Mouse (Mus musculus) midbrain, embryonic 10.5 days (tissue): Measurements from ENCODE around the gene Phlpp1. TPM values are rescaled to one million over a fixed set of nuclear protein-coding genes. Genes with fewer than 3 reads are reported as not detected.

Experiments used
- DNase-seq: peaks from one replicate; pipeline ENCODE4 v3.0.0-alpha.2; 2017; ENCODE audit warnings: low spot score
- H3K27ac ChIP-seq: fragments of 300-500 bp; sonication (generic); replicated peaks from 2 replicates; pipeline ENCODE4 v1.5.1; 2016; ENCODE audit warnings: mild to moderate bottlenecking
- H3K27me3 ChIP-seq: fragments of 300-500 bp; sonication (generic); 2 replicates; pipeline ENCODE4 v1.6.1; 2016; ENCODE audit warnings: low read depth, mild to moderate bottlenecking; ENCODE audit not compliant: poor library complexity, severe bottlenecking
- H3K36me3 ChIP-seq: fragments of 300-500 bp; sonication (generic); 2 replicates; pipeline ENCODE4 v1.6.1; 2016; ENCODE audit warnings: mild to moderate bottlenecking, moderate library complexity
- H3K4me1 ChIP-seq: fragments of 300-500 bp; sonication (generic); 2 replicates; pipeline ENCODE4 v1.6.1; 2016
- H3K4me3 ChIP-seq: fragments of 300-500 bp; sonication (generic); 2 replicates; pipeline ENCODE4 v1.5.1; 2016; ENCODE audit warnings: mild to moderate bottlenecking, moderate library complexity
- H3K9me3 ChIP-seq: fragments of 300-500 bp; sonication (generic); replicated peaks from 2 replicates; pipeline ENCODE4 v1.6.1; 2016; ENCODE audit warnings: mild to moderate bottlenecking
- WGBS: fragments of 180-500 bp; shearing (Covaris S2); methylation state at CpG from one replicate; pipeline ENCODE4 v1.1.7; 2016; 5-methylcytosine and 5-hydroxymethylcytosine counted together
- polyA plus RNA-seq: library from polyadenylated mRNA; unstranded; fragments of >200 nt; fragmentation: Nextera tagmentation; extraction: Ambion mirVana; gene quantifications from 2 replicates; pipeline ENCODE4 v1.2.1, GENCODE M21; 2016

Phlpp1 gene
- polyA plus RNA-seq, 1 experiment from 2014 or later = 4.8 TPM

GRCm38 (mm10) chr1:106172301-106172930, 864 bp downstream of the Phlpp1 start:
- Histone ChIP-seq H3K36me3 (no peaks in the 10 kb centered on the region), H3K27me3 (no peaks in the 10 kb centered on the region), H3K4me1 (peaks cover 57% of the 10 kb centered on the region), H3K27ac (peak overlapping the region; percentile 95), H3K4me3 (peak overlapping the region; percentile 97), H3K9me3 (no peaks in the 10 kb centered on the region)
- DNase-seq = peak; percentile 75
- WGBS = under 1% methylated on average over 77 of the region's 77 CpGs

GRCm38 (mm10) chr1:106172931-106173371, 1.4 kb downstream of the Phlpp1 start:
- H3K27ac ChIP-seq = peak overlapping the region; percentile 95
- H3K36me3 ChIP-seq = no peaks in the 10 kb centered on the region
- no peaks in the 10 kb centered on the region for H3K9me3 ChIP-seq
- peak; percentile 68 for DNase-seq
- H3K4me3 ChIP-seq = peak overlapping the region; percentile 97
- peaks cover 62% of the 10 kb centered on the region for H3K4me1 ChIP-seq
- under 1% methylated on average over 47 of the region's 47 CpGs for WGBS
- no peaks in the 10 kb centered on the region for H3K27me3 ChIP-seq

GRCm38 (mm10) chr1:106173621-106174156, 2.1 kb downstream of the Phlpp1 start:
- Histone ChIP-seq H3K9me3 (no peaks in the 10 kb centered on the region), H3K27ac (peak overlapping the region; percentile 95; the same call in 1 of the 2 replicates), H3K4me3 (peak overlapping the region; percentile 97), H3K36me3 (no peaks in the 10 kb centered on the region), H3K27me3 (no peaks in the 10 kb centered on the region), H3K4me1 (peaks cover 68% of the 10 kb centered on the region)
- no peak for DNase-seq
- WGBS = 52% methylated on average over 9 of the region's 9 CpGs

- H3K27me3 ChIP-seq = no peaks in the 10 kb centered on the region
- H3K36me3 ChIP-seq = no peaks in the 10 kb centered on the region
- H3K27ac ChIP-seq = no peak overlapping the region
- H3K4me1 ChIP-seq = peaks cover 68% of the 10 kb centered on the region
- no peaks in the 10 kb centered on the region for H3K9me3 ChIP-seq
- H3K4me3 ChIP-seq = peak overlapping the region; percentile 97
- no peak for DNase-seq
Measured at GRCm38 (mm10) chr1:106174598-106174997, 3.0 kb downstream of the Phlpp1 start.

- Histone ChIP-seq H3K4me3 (peak overlapping the region; percentile 97), H3K4me1 (peaks cover 68% of the 10 kb centered on the region), H3K36me3 (no peaks in the 10 kb centered on the region), H3K27me3 (no peaks in the 10 kb centered on the region), H3K9me3 (no peaks in the 10 kb centered on the region), H3K27ac (no peak overlapping the region)
- no peak for DNase-seq
- WGBS = 75% methylated on average over 3 of the region's 3 CpGs
Measured at GRCm38 (mm10) chr1:106175360-106175759, 3.8 kb downstream of the Phlpp1 start.

GRCm38 (mm10) chr1:106176791-106177190, 5.2 kb downstream of the Phlpp1 start:
- H3K4me1 ChIP-seq = peaks cover 62% of the 10 kb centered on the region
- WGBS = 11% methylated on average over 1 of the region's 1 CpGs
- H3K27me3 ChIP-seq = no peaks in the 10 kb centered on the region
- no peak for DNase-seq
- H3K4me3 ChIP-seq = no peak overlapping the region
- H3K36me3 ChIP-seq = no peaks in the 10 kb centered on the region
- H3K27ac ChIP-seq = no peak overlapping the region; the same call in 1 of the 2 replicates
- no peaks in the 10 kb centered on the region for H3K9me3 ChIP-seq

GRCm38 (mm10) chr1:106177868-106178790, 6.6 kb downstream of the Phlpp1 start:
- peaks cover 55% of the 10 kb centered on the region for H3K4me1 ChIP-seq
- WGBS = 85% methylated on average over 8 of the region's 8 CpGs
- no peak for DNase-seq

GRCm38 (mm10) chr1:106183701-106184100, 12.1 kb downstream of the Phlpp1 start:
- H3K27me3 ChIP-seq = no peaks in the 10 kb centered on the region
- WGBS = 91% methylated on average over 2 of the region's 2 CpGs
- peaks cover 8% of the 10 kb centered on the region; the same call in 1 of the 2 replicates for H3K4me1 ChIP-seq
- H3K9me3 ChIP-seq = no peaks in the 10 kb centered on the region
- H3K4me3 ChIP-seq = no peak overlapping the region
- no peak for DNase-seq
- H3K36me3 ChIP-seq = no peaks in the 10 kb centered on the region
- no peak overlapping the region for H3K27ac ChIP-seq

More at GRCm38 (mm10) chr1:106177868-106178790, 6.6 kb downstream of the Phlpp1 start:
- Histone ChIP-seq H3K9me3 (no peaks in the 10 kb centered on the region), H3K27ac (no peak overlapping the region), H3K27me3 (no peaks in the 10 kb centered on the region), H3K36me3 (no peaks in the 10 kb centered on the region), H3K4me3 (no peak overlapping the region)

- Histone ChIP-seq H3K4me1 (peaks cover 8% of the 10 kb centered on the region; the same call in 1 of the 2 replicates), H3K27ac (no peak overlapping the region), H3K4me3 (no peak overlapping the region), H3K9me3 (no peaks in the 10 kb centered on the region), H3K36me3 (no peaks in the 10 kb centered on the region), H3K27me3 (no peaks in the 10 kb centered on the region)
- no peak for DNase-seq
- WGBS = 79% methylated on average over 4 of the region's 4 CpGs
Measured at GRCm38 (mm10) chr1:106184780-106185460, 13.4 kb downstream of the Phlpp1 start.

- Histone ChIP-seq H3K27me3 (no peaks in the 10 kb centered on the region), H3K27ac (no peak overlapping the region), H3K36me3 (no peaks in the 10 kb centered on the region), H3K4me3 (no peak overlapping the region), H3K4me1 (peaks cover 8% of the 10 kb centered on the region; the same call in 1 of the 2 replicates), H3K9me3 (no peaks in the 10 kb centered on the region)
- 53% methylated on average over 2 of the region's 2 CpGs for WGBS
- no peak for DNase-seq
Measured at GRCm38 (mm10) chr1:106185461-106185924, 13.9 kb downstream of the Phlpp1 start.

- DNase-seq = no peak
Measured at GRCm38 (mm10) chr1:106186062-106186461, 14.5 kb downstream of the Phlpp1 start.

GRCm38 (mm10) chr1:106187480-106187879, 15.9 kb downstream of the Phlpp1 start:
- H3K9me3 ChIP-seq = no peaks in the 10 kb centered on the region
- peaks cover 19% of the 10 kb centered on the region for H3K4me1 ChIP-seq
- H3K27me3 ChIP-seq = no peaks in the 10 kb centered on the region
- DNase-seq = no peak
- H3K27ac ChIP-seq = no peak overlapping the region
- H3K4me3 ChIP-seq = no peak overlapping the region
- H3K36me3 ChIP-seq = no peaks in the 10 kb centered on the region

More at GRCm38 (mm10) chr1:106186062-106186461, 14.5 kb downstream of the Phlpp1 start:
- no peak overlapping the region for H3K27ac ChIP-seq
- no peak overlapping the region for H3K4me3 ChIP-seq
- no peaks in the 10 kb centered on the region for H3K27me3 ChIP-seq
- no peaks in the 10 kb centered on the region for H3K36me3 ChIP-seq
- peaks cover 8% of the 10 kb centered on the region for H3K4me1 ChIP-seq
- no peaks in the 10 kb centered on the region for H3K9me3 ChIP-seq
- WGBS = 71% methylated on average over 2 of the region's 2 CpGs
